Mouse (Mus musculus) spleen, adult 2 months (tissue): ENCODE results near the gene Tmem136.

Source experiments
- CTCF ChIP-seq: fragments of 200-500 bp; IDR thresholded peaks from 2 replicates; pipeline ENCODE4 v1.5.1; 2011; ENCODE audit warnings: mild to moderate bottlenecking, inconsistent platforms; ENCODE audit not compliant: insufficient read depth, insufficient read length, insufficient replicate concordance; ENCODE audit errors: extremely low read depth
- POLR2A ChIP-seq: fragments of 200-500 bp; IDR thresholded peaks from 2 replicates; pipeline ENCODE4 v1.6.1; 2011; ENCODE audit warnings: low read depth, low read length, inconsistent platforms

DNA sequence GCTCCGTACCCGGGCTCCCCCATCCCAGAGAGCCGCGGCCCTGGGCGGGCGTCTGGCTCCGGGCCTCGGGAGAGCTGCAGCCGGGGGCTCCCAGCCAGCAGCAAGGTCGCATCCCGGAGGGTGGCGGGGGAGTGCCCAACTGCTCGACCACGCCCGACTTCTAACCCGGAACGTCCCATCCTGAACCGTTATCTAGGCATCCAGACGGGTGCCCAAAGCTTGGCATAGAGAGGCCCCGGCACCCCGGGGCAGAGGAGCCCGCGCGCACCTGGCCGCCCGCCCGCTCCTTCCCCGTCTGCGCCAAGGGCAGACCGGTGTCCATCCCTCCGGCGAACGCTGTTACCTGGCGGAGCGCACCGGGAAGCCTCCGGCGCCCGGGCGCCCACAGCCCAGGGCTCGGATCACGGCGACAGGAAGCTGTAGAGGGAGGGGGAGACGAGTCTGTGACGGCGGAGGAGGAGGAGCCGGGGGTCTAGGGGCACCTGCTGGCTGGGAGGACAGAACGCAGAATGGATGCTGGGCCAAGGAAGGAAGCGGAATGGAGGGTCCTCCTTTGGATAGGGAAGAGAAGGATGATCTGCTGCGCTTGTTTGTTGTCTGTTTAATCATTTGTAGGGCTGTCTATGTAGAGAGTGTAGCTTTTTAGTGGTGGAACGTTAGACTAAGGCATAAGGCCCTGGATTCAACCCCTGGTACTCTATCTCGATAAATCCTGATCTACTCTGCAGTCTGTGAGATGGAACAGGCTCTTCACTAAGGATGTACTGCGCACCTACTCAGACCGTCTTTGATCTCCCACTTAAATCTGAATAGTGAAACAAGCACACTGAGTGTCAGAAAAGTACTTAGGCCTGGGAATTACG, at the start of gene Tmem136:
- TF ChIP-seq CTCF (no peak), POLR2A (no peak)
